Mouse (Mus musculus) spleen, adult 2 months (tissue): Measurements from ENCODE around the gene Asrgl1.

Experiments
- CTCF ChIP-seq: fragments of 200-500 bp; IDR thresholded peaks from 2 replicates; pipeline ENCODE4 v1.5.1; 2011; ENCODE audit warnings: mild to moderate bottlenecking, inconsistent platforms; ENCODE audit not compliant: insufficient read depth, insufficient read length, insufficient replicate concordance; ENCODE audit errors: extremely low read depth
- POLR2A ChIP-seq: fragments of 200-500 bp; IDR thresholded peaks from 2 replicates; pipeline ENCODE4 v1.6.1; 2011; ENCODE audit warnings: low read depth, low read length, inconsistent platforms

DNA sequence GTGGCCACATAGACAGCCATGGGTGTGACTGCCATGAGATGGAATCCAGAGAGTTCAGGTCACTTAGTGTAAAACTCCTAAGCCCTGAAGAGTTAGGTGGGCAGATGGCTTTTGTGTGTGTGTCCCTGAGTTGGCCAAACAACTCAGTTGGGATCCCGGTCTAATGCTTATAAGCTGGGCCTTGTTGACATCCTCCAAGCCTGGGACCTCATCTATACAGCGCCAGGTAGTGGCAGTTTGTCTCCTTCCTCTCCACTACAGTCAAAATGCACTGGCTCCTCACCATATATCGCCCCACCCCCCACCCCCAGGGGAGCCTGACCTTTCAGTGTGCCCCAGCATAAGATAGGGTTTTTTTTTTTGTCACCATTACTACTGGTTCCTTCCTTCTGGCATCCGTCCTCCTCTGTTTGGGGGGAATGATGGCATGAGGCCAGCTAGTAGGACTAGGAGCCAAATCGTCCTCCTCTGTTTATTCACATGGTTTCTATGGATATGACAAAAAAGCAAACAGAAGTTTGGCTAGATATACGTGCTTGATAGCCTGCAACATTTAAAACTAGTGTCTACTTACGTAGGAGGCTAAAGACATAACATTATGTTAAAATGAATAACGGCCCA, 65.6 kb downstream of the Asrgl1 start:
- TF ChIP-seq CTCF: no peak
- no peak for TF ChIP-seq POLR2A
